Mouse (Mus musculus) lung, adult 2 months (tissue): Measurements from ENCODE around the gene Pam16.
"Not testable (repeated sequence)": the region's sequence is repeated elsewhere in the genome, so short reads cannot be mapped to it uniquely, and the experiment has no call there.

ENCODE experiments used
- CTCF ChIP-seq: fragments of 200-500 bp; IDR thresholded peaks from 2 replicates; pipeline ENCODE4 v1.5.1; 2011; ENCODE audit warnings: mild to moderate bottlenecking, low read length, control low read depth; ENCODE audit not compliant: insufficient read depth
- POLR2A ChIP-seq: fragments of 200-500 bp; IDR thresholded peaks from 2 replicates; pipeline ENCODE4 v1.6.1; 2011; ENCODE audit warnings: low read depth, mild to moderate bottlenecking, control low read depth, low read length, borderline replicate concordance; ENCODE audit errors: extremely low read depth

DNA sequence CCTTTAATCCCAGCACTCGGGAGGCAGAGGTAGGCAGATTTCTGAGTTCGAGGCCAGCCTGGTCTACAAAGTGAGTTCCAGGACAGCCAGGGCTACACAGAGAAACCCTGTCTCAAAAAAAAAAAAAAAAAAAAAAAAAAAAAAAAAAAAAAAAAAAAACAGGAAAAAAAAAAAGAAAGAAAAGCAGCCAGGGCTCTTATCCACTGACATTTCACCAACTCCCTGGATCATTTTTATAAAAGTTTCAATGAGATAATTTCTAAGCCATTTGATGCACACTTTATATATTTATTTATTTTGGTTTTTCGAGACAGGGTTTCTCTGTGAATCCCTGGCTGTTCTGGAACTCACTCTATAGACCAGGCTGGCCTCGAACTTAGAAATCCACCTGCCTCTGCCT lies 43.6 kb downstream of the Pam16 start:
- TF ChIP-seq CTCF, POLR2A: not testable (repeated sequence)
